Mouse (Mus musculus): ENCODE results near the gene Olfr1009. TPM values are rescaled to one million over a fixed set of nuclear protein-coding genes. Genes with fewer than 3 reads are reported as not detected.
"Not testable (repeated sequence)": the region's sequence is repeated elsewhere in the genome, so short reads cannot be mapped to it uniquely, and the experiment has no call there.

Gene Olfr1009
- not detected in 2 replicates for polyA plus RNA-seq (2012; rRNA removed)

DNA sequence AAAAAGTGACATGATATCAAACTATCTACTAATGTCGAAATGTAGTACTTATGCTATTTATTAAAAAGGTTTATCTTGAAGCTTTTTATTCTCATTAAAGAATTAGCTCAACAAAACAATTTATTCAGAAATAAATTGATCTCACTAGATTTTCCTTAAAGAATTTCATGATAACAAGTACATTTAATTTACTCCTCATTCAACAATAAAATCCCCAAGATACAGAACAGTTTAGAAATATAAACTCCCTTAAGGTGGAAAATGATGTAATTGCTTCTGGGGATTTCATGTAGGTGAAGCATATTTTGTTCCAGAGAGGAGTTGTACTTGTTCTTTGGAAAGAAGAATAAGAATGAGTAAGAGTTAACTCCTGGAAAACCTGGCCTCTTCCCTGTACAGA, at the start of gene Olfr1009:
Olfr1009 (plus strand) TSS at position 301 of the 400 bp plus-strand sequence.
- DNase-seq (ENCODE audit: low read depth, low spot score), result no peak
- 76% methylated on average over 1 of the region's 1 CpGs for WGBS

DNA sequence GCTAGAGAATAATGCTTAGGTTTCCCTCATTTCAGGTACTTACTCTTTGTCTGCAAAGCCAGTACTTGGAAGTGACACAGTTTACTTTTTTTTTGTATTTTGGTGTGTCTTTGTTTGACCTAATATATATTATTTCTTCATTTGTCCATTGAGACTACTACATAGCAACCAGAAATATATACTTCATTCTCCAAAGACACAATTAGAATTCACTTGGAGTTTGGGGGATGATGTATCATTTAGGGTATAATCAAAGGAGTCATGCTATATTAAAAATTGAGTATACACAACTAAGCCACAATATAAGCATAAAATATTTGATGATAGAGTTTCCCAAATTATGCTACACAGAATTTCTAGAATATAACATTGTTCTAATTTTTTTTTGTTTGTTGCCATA, 36.6 kb upstream of the Olfr1009 start, which contains the start of gene Olfr1006:
Olfr1006 (minus strand) TSS at position 101 of the 400 bp plus-strand sequence.
- no peak for DNase-seq (ENCODE audit: low read depth, low spot score)

DNA sequence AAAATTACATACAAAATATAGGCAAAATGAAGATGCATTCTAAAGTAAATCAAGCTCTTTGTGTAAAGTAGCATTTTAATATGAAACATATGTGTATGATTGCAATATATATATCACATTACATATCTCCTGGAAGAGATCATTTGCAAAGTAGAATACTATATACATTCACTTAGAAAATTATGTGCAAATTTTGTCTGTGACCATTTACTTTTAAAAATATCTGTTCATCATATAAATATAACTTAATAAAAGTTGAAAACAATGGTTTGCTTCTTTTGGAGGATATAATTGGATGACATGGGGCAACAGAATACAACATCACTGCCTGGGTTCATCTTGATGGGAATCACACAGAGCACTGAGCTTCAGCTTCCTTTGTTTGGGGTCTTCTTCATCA, 26.1 kb upstream of the Olfr1009 start, which contains the start of gene Olfr1008:
Olfr1008 (plus strand) TSS at position 301 of the 400 bp plus-strand sequence.
- no peak for DNase-seq (ENCODE audit: low read depth, low spot score)

DNA sequence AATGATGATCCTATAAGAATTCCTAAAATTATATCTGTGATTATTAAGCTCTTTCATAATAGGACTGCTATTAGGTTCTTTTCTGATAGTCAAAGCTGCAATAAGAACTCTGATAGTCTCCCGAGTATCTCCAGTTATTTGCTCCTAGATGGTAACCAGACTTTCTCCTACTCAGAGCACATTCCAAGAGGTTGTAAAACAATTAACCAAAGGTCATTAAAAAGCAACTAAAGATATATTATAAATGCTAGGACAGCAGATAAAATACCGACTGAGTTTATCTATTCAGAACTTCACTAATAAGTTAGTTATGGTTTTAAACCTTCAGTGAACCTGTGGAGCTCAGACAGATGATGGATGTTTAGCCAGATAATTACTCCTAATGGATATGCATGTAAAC, 4.5 kb upstream of the Olfr1009 start:
- DNase-seq (ENCODE audit: low read depth, low spot score), result not testable (repeated sequence)
- 6% methylated on average over 2 of the region's 2 CpGs for WGBS

DNA sequence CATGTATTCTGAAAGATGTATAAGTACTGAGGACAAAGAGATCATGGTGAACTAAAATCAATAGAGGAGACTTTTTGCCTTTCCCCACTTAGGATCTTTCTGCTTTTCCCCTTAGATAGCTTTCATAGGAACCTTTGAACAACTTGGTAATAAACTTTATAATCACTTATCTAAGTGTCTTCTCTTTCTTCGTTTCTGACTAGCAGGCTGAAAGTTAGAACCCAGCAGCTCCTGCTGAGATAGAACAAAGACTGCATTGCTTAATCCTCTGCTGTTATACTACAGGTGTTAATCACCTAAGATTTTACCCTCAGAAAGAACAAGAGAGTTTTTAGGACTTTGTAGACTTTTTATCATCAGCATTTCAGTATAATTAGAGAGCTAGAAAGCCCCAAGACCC, 4.1 kb upstream of the Olfr1009 start:
- no peak for DNase-seq (ENCODE audit: low read depth, low spot score)
- 7% methylated on average over 1 of the region's 1 CpGs for WGBS

DNA sequence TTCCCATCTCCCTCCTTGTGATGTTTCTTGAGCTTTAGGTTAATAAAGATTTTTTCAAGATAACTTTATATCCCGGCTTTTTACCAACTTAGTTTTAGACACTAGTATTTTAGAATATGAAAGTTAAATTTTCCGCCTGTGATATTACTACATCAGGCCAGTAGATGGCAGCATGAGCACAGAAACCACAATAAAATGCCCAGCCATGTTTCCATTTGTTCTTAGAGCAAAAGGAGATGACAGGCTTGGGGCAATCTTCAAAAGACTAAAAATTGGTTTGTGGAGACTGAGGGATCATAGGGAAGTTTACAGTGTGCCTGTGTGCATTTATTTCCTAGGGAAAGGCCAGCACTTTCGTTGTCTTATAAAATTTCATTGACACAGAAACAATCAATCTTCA, 10.6 kb downstream of the Olfr1009 start:
- 9% methylated on average over 3 of the region's 3 CpGs for WGBS

DNA sequence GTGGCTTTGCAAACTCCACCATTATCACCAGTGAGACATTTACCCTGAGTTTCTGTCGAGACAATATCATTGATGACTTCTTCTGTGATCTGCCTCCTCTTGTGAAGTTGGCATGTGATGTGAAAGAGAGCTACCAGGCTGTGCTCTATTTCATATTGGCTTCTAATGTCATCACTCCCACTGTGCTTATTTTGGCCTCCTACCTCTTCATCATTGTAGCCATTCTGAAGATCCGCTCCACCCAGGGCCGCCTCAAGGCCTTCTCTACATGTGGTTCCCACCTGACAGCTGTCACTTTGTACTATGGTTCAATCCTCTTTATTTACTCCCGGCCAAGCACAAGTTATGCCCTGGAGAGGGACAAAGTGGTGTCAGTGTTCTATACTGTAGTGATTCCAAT, 38.6 kb downstream of the Olfr1009 start:
- DNase-seq (ENCODE audit: low read depth, low spot score), result no peak
- 79% methylated on average over 4 of the region's 4 CpGs for WGBS

More for the DNA sequence above, 10.6 kb downstream of the Olfr1009 start:
- no peak for DNase-seq (ENCODE audit: low read depth, low spot score)

DNA sequence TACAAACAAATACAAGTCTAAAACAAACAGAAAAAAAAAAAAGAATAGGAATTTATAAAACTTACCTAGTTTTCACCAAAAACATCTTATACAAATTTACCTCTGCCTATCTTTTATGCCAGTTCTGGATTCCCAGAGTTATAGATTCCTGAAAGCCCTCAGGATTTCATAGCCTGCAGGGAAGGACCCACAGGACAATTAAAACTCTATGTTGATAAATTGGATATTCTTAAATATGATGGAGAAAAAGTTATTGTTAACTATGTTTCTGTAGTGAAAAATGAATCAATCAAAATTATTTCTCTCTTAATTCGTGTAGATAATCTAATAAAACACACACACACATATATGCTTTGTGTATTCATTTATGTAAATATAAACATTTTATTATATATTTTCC, 47.4 kb downstream of the Olfr1009 start, which contains the start of gene Olfr1012:
Olfr1012 (minus strand) TSS at position 101 of the 400 bp plus-strand sequence.
- DNase-seq (ENCODE audit: low read depth, low spot score), result no peak
- WGBS, result 53% methylated on average over 1 of the region's 1 CpGs

DNA sequence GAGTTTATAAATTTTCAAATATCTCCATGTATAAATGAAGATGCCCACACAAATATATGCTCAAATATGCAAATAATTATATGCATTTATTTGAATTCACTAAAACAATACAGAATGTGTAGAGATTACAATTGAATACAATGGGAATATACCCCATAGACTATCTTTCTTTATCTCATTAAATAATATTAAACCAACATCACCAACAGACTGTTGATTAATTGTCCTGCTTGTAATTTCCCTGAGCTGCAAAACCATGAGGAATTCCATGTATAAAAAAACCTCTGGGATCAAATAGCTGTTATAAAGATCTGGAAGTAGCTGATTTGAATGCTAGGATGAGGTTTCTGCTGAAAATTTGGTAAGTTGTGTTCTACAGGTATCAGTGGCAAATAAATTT, 51.6 kb downstream of the Olfr1009 start, which contains the start of gene Olfr1013:
Olfr1013 (plus strand) TSS at position 301 of the 400 bp plus-strand sequence.
- DNase-seq (ENCODE audit: low read depth, low spot score), result no peak

DNA sequence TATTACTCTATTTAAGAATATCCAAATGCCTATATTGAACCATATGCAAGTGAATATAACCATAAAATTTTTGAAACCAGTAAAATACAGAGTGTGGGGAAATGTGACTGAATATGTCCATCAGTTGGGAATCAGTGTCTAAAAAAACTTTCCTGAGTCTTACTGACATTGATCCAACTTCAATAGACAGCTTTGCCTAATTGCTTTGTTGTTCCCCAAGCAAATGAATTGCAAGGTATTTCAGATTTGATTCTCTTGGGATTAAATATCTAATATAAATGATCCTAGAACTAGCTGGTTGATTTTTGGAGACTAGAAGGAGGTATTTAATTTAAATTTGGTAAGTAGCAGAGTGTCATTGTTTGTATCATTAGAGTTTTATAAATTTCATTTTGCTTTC, 57.2 kb downstream of the Olfr1009 start, which contains the start of gene Olfr1014:
Olfr1014 (plus strand) TSS at position 301 of the 400 bp plus-strand sequence.
- DNase-seq (ENCODE audit: low read depth, low spot score), result no peak

Other genes starting within 250 kb of the Olfr1009 start
- gene 4833423E24Rik, start 196.4 kb upstream of the Olfr1009 start, polyA plus RNA-seq (2012; rRNA removed), result not detected in 2 replicates
- not detected in 2 replicates for gene Olfr996, start 136.2 kb upstream of the Olfr1009 start, polyA plus RNA-seq (2012; rRNA removed)
- not detected in 2 replicates for gene Olfr998, start 126.5 kb upstream of the Olfr1009 start, polyA plus RNA-seq (2012; rRNA removed)
- not detected in 2 replicates for gene Olfr1000, start 103.5 kb upstream of the Olfr1009 start, polyA plus RNA-seq (2012; rRNA removed)
- gene Olfr1002, start 64.7 kb upstream of the Olfr1009 start, polyA plus RNA-seq (2012; rRNA removed), result not detected in 2 replicates
- not detected in 2 replicates for gene Olfr154, start 51.0 kb upstream of the Olfr1009 start, polyA plus RNA-seq (2012; rRNA removed)
- gene Olfr1006, start 36.7 kb upstream of the Olfr1009 start, polyA plus RNA-seq (2012; rRNA removed), result not detected in 2 replicates
- not detected in 2 replicates for gene Olfr1008, start 26.0 kb upstream of the Olfr1009 start, polyA plus RNA-seq (2012; rRNA removed)
- not detected in 2 replicates for gene Olfr1012, start 47.3 kb downstream of the Olfr1009 start, polyA plus RNA-seq (2012; rRNA removed)
- gene Olfr1013, start 51.7 kb downstream of the Olfr1009 start, polyA plus RNA-seq (2012; rRNA removed), result not detected in 2 replicates
- not detected in 2 replicates for gene Olfr1014, start 57.3 kb downstream of the Olfr1009 start, polyA plus RNA-seq (2012; rRNA removed)
- not detected in 2 replicates for gene Olfr1015, start 66.6 kb downstream of the Olfr1009 start, polyA plus RNA-seq (2012; rRNA removed)
- gene Olfr1016, start 87.1 kb downstream of the Olfr1009 start, polyA plus RNA-seq (2012; rRNA removed), result not detected in 2 replicates
- not detected in 2 replicates for gene Olfr1018, start 103.1 kb downstream of the Olfr1009 start, polyA plus RNA-seq (2012; rRNA removed)
- not detected in 2 replicates for gene Olfr1019, start 130.1 kb downstream of the Olfr1009 start, polyA plus RNA-seq (2012; rRNA removed)
- gene Olfr1020, start 131.6 kb downstream of the Olfr1009 start, polyA plus RNA-seq (2012; rRNA removed), result not detected in 2 replicates
- not detected in 2 replicates for gene Olfr1022, start 153.2 kb downstream of the Olfr1009 start, polyA plus RNA-seq (2012; rRNA removed)
- gene Olfr1023, start 170.2 kb downstream of the Olfr1009 start, polyA plus RNA-seq (2012; rRNA removed), result not detected in 2 replicates
- gene Olfr1024, start 189.6 kb downstream of the Olfr1009 start, polyA plus RNA-seq (2012; rRNA removed), result not detected in 2 replicates
- gene Olfr1025-ps1, start 199.8 kb downstream of the Olfr1009 start, polyA plus RNA-seq (2012; rRNA removed), result not detected in 2 replicates
- not detected in 2 replicates for gene Olfr1026, start 206.1 kb downstream of the Olfr1009 start, polyA plus RNA-seq (2012; rRNA removed)
- gene Olfr1028, start 235.0 kb downstream of the Olfr1009 start, polyA plus RNA-seq (2012; rRNA removed), result not detected in 2 replicates

All from large intestine, adult 2 months (tissue).